Mouse (Mus musculus): ENCODE data around the gene Pygm.

Pygm gene

GRCm38 (mm10) chr19:6384128-6384527, at the start of gene Pygm:
Gene Pygm (plus strand): TSS chr19:6384399.
- DNase-seq (ENCODE audit: inconsistent ontology term) = peak; percentile 36

GRCm38 (mm10) chr19:6334673-6335457, 49.3 kb upstream of the Pygm start, which contains the start of gene Men1:
Gene Men1 (plus strand): TSS chr19:6334979.
- DNase-seq (ENCODE audit: inconsistent ontology term) = peak; percentile 94

- no peak for DNase-seq (ENCODE audit: inconsistent ontology term)
Measured at GRCm38 (mm10) chr19:6335458-6335827, 48.8 kb upstream of the Pygm start.

- no peak for DNase-seq (ENCODE audit: inconsistent ontology term)
Measured at GRCm38 (mm10) chr19:6336920-6337319, 47.3 kb upstream of the Pygm start.

- DNase-seq (ENCODE audit: inconsistent ontology term) = no peak
Measured at GRCm38 (mm10) chr19:6338171-6338570, 46.0 kb upstream of the Pygm start.

- DNase-seq (ENCODE audit: inconsistent ontology term) = no peak
Measured at GRCm38 (mm10) chr19:6338716-6339115, 45.5 kb upstream of the Pygm start.

GRCm38 (mm10) chr19:6339191-6339590, 45.0 kb upstream of the Pygm start:
- DNase-seq (ENCODE audit: inconsistent ontology term) = no peak

- DNase-seq (ENCODE audit: inconsistent ontology term) = peak; percentile 19
Measured at GRCm38 (mm10) chr19:6339890-6340504, 44.2 kb upstream of the Pygm start.

- peak; percentile 89 for DNase-seq (ENCODE audit: inconsistent ontology term)
Measured at GRCm38 (mm10) chr19:6340524-6341452, 43.4 kb upstream of the Pygm start, which contains the start of gene Map4k2. Gene Map4k2 (plus strand): TSS chr19:6341135.

GRCm38 (mm10) chr19:6341453-6342077, 42.6 kb upstream of the Pygm start:
- no peak for DNase-seq (ENCODE audit: inconsistent ontology term)

- no peak for DNase-seq (ENCODE audit: inconsistent ontology term)
Measured at GRCm38 (mm10) chr19:6342276-6342933, 41.8 kb upstream of the Pygm start.

GRCm38 (mm10) chr19:6343066-6343925, 40.9 kb upstream of the Pygm start:
- no peak for DNase-seq (ENCODE audit: inconsistent ontology term)

GRCm38 (mm10) chr19:6343996-6344395, 40.2 kb upstream of the Pygm start:
- no peak for DNase-seq (ENCODE audit: inconsistent ontology term)

- no peak for DNase-seq (ENCODE audit: inconsistent ontology term)
Measured at GRCm38 (mm10) chr19:6346023-6346422, 38.2 kb upstream of the Pygm start.

- DNase-seq (ENCODE audit: inconsistent ontology term) = no peak
Measured at GRCm38 (mm10) chr19:6346661-6347060, 37.5 kb upstream of the Pygm start.

GRCm38 (mm10) chr19:6347615-6348014, 36.6 kb upstream of the Pygm start:
- no peak for DNase-seq (ENCODE audit: inconsistent ontology term)

- no peak for DNase-seq (ENCODE audit: inconsistent ontology term)
Measured at GRCm38 (mm10) chr19:6348717-6349116, 35.5 kb upstream of the Pygm start.

- no peak for DNase-seq (ENCODE audit: inconsistent ontology term)
Measured at GRCm38 (mm10) chr19:6349215-6349983, 34.8 kb upstream of the Pygm start.

- DNase-seq (ENCODE audit: inconsistent ontology term) = no peak
Measured at GRCm38 (mm10) chr19:6351431-6352106, 32.6 kb upstream of the Pygm start.
